Mouse (Mus musculus) lung, embryonic 14.5 days (tissue): ENCODE results near the gene Fads1. TPM values are rescaled to one million over a fixed set of nuclear protein-coding genes. Genes with fewer than 3 reads are reported as not detected.

Source experiments
- ATAC-seq: fragments of 200-750 bp; cut with Nextera tagmentation; 2 replicates; pipeline ENCODE4 v1.8.0; 2017; ENCODE audit warnings: mild to moderate bottlenecking, moderate TSS enrichment, moderate library complexity; ENCODE audit not compliant: insufficient read depth
- DNase-seq: peaks from one replicate; pipeline ENCODE4 v3.0.0-alpha.2; 2015
- H3K27ac ChIP-seq: fragments of 300-500 bp; sonication (generic); 2 replicates; pipeline ENCODE4 v1.5.1; 2014; ENCODE audit warnings: low read depth, mild to moderate bottlenecking, moderate library complexity
- H3K27me3 ChIP-seq: fragments of 300-500 bp; sonication (generic); 2 replicates; pipeline ENCODE4 v1.6.1; 2014; ENCODE audit warnings: low read length, control low read depth; ENCODE audit not compliant: insufficient read depth
- H3K36me3 ChIP-seq: fragments of 300-500 bp; sonication (generic); 2 replicates; pipeline ENCODE4 v1.6.1; 2014; ENCODE audit warnings: control low read depth; ENCODE audit not compliant: insufficient read depth
- H3K4me1 ChIP-seq: fragments of 300-500 bp; sonication (generic); 2 replicates; pipeline ENCODE4 v1.6.1; 2014; ENCODE audit warnings: antibody characterized with exemption, control low read depth; ENCODE audit not compliant: insufficient read depth
- H3K4me2 ChIP-seq: fragments of 300-500 bp; sonication (generic); 2 replicates; pipeline ENCODE4 v1.6.1; 2014; ENCODE audit warnings: mild to moderate bottlenecking
- H3K4me3 ChIP-seq: fragments of 300-500 bp; sonication (generic); 2 replicates; pipeline ENCODE4 v1.5.1; 2014; ENCODE audit warnings: low read depth, low read length
- H3K9ac ChIP-seq: fragments of 300-500 bp; sonication (generic); 2 replicates; pipeline ENCODE4 v1.6.1; 2014
- H3K9me3 ChIP-seq: fragments of 300-500 bp; sonication (generic); 2 replicates; pipeline ENCODE4 v1.6.1; 2016; ENCODE audit warnings: low read depth, low read length, control low read depth
- CTCF ChIP-seq: IDR thresholded peaks from 2 replicates; pipeline ENCODE4 v1.5.1; 2016; ENCODE audit warnings: antibody characterized with exemption, low read depth
- WGBS: fragments of 180-500 bp; shearing (Covaris S2); extraction: QIAGEN DNeasy Blood & Tissue Kit; methylation state at CpG from one replicate; pipeline ENCODE4 v1.1.7; 2014; 5-methylcytosine and 5-hydroxymethylcytosine counted together
- polyA plus RNA-seq: library from polyadenylated mRNA; unstranded; fragments of >200 nt; fragmentation: Nextera tagmentation; extraction: Ambion mirVana; gene quantifications from 2 replicates; pipeline ENCODE4 v1.2.1, GENCODE M21; 2014

Gene Fads1
- polyA plus RNA-seq, 1 experiment from 2014 or later: 117 TPM

GRCm38 (mm10) chr19:10235784-10236565, 53.3 kb downstream of the Fads1 start:
- Histone ChIP-seq H3K9me3 (no peaks in the 10 kb centered on the region), H3K27ac (no peak overlapping the region), H3K4me1 (peaks cover 12% of the 10 kb centered on the region), H3K4me3 (no peak overlapping the region), H3K4me2 (no peak overlapping the region), H3K36me3 (no peaks in the 10 kb centered on the region), H3K9ac (no peak overlapping the region), H3K27me3 (no peaks in the 10 kb centered on the region)
- DNase-seq (no peak), ATAC-seq (no peak)
- 64% methylated on average over 9 of the region's 9 CpGs for WGBS
- TF ChIP-seq CTCF: no peak

DNA sequence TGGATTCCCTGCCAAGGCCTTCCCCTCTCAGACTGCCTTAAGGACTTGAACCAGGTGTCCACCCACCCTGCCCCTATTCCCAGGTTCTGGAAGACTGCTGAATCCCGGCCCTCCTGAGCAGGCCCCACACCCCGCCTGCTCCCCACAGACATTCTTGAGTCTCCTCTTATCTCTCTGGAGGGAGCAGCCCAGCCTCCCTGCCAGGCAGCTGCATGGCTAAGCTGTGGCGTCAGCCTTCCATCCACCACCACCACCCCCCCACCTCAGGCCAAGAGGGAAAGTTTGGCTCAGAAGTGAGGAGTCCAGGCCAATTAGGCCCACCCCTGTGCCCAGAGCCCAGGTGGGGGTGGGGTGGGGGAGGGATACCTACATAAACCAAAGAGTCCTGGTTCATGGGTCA, 55.8 kb downstream of the Fads1 start:
- no peak for TF ChIP-seq CTCF
- DNase-seq: peak; percentile 57
- Histone ChIP-seq H3K27me3 (no peaks in the 10 kb centered on the region), H3K9ac (no peak overlapping the region; the same call in 1 of the 2 replicates), H3K4me1 (peaks cover 12% of the 10 kb centered on the region; the same call in 1 of the 2 replicates), H3K4me2 (peak overlapping the region; percentile 89), H3K4me3 (no peak overlapping the region; the same call in 1 of the 2 replicates), H3K36me3 (no peaks in the 10 kb centered on the region), H3K27ac (peak overlapping the region; percentile 56), H3K9me3 (no peaks in the 10 kb centered on the region)
- peak; percentile 49 for ATAC-seq
- WGBS: 24% methylated on average over 3 of the region's 3 CpGs

GRCm38 (mm10) chr19:10239419-10239818, 56.7 kb downstream of the Fads1 start:
- Histone ChIP-seq H3K4me1 (peaks cover 12% of the 10 kb centered on the region; the same call in 1 of the 2 replicates), H3K27me3 (no peaks in the 10 kb centered on the region), H3K4me2 (peak overlapping the region; percentile 89), H3K9me3 (no peaks in the 10 kb centered on the region), H3K36me3 (no peaks in the 10 kb centered on the region), H3K4me3 (peak overlapping the region; percentile 54), H3K27ac (no peak overlapping the region), H3K9ac (peak overlapping the region; percentile 66)
- TF ChIP-seq CTCF: no peak
- no peak for ATAC-seq
- peak; percentile 45 for DNase-seq
- WGBS: 14% methylated on average over 2 of the region's 2 CpGs

- peak overlapping the region; percentile 30; the same call in 1 of the 2 replicates for H3K27ac ChIP-seq
- 1% methylated on average over 26 of the region's 26 CpGs for WGBS
- peaks cover 12% of the 10 kb centered on the region; the same call in 1 of the 2 replicates for H3K4me1 ChIP-seq
- H3K4me2 ChIP-seq: peak overlapping the region; percentile 89
- no peaks in the 10 kb centered on the region for H3K9me3 ChIP-seq
- H3K9ac ChIP-seq: peak overlapping the region; percentile 66
- peak; percentile 2; the same call in 1 of the 2 replicates for ATAC-seq
- DNase-seq: no peak
- H3K36me3 ChIP-seq: no peaks in the 10 kb centered on the region
- H3K27me3 ChIP-seq: no peaks in the 10 kb centered on the region
- TF ChIP-seq CTCF: no peak
- peak overlapping the region; percentile 54 for H3K4me3 ChIP-seq
These were observed 57.4 kb downstream of the Fads1 start for GRCm38 (mm10) chr19:10239975-10240653.

GRCm38 (mm10) chr19:10240654-10241305, 58.1 kb downstream of the Fads1 start, which contains the start of gene Myrf:
TSS of gene Myrf (minus strand) at chr19:10240748.
- Histone ChIP-seq H3K27me3 (no peaks in the 10 kb centered on the region), H3K4me1 (peaks cover 12% of the 10 kb centered on the region; the same call in 1 of the 2 replicates), H3K27ac (peak within 1 kb of the TSS; percentile 30; the same call in 1 of the 2 replicates), H3K9ac (peak within 1 kb of the TSS; percentile 66), H3K4me3 (peak within 1 kb of the TSS; percentile 54), H3K4me2 (peak within 1 kb of the TSS; percentile 89), H3K36me3 (no peaks in the 10 kb centered on the region), H3K9me3 (no peaks in the 10 kb centered on the region)
- peak; percentile 88 for TF ChIP-seq CTCF
- peak; percentile 82 for ATAC-seq
- WGBS: 8% methylated on average over 43 of the region's 43 CpGs
- peak; percentile 88 for DNase-seq

DNA sequence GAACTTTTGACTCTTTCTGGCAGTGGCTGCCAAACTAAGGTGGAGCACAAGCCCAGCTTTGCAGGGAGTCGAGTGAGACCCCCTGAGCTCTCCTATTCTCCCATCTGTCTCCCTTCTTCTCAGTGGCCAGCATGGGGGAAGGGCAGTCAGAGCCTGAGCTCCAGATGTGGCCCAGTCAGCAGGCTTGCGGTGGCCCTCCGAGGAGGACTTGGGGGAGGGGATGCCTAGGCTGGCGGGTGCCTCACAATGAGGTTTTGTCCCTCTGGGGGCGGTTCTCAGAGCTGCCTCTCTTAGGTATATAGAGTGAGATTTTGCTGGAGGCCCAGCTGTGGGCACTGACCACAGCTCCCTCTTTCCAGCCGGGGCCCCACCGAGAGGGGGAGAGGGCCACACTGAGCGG, 60.2 kb downstream of the Fads1 start:
- Histone ChIP-seq H3K27me3 (no peaks in the 10 kb centered on the region), H3K9ac (no peak overlapping the region), H3K4me1 (peaks cover 23% of the 10 kb centered on the region), H3K36me3 (no peaks in the 10 kb centered on the region), H3K27ac (no peak overlapping the region), H3K9me3 (no peaks in the 10 kb centered on the region), H3K4me2 (no peak overlapping the region), H3K4me3 (no peak overlapping the region)
- DNase-seq (peak; percentile 26), ATAC-seq (no peak)
- 8% methylated on average over 8 of the region's 8 CpGs for WGBS
- TF ChIP-seq CTCF: no peak
